Mouse (Mus musculus) mature B cell (primary cell): ENCODE results near the gene Vasp.

Source experiments
- in situ Hi-C: fragments of 300-500 bp; cut with MboI; formaldehyde crosslinking; loops from 2 replicates; pipeline ENCODE4 v1.14.3; 2019

The Vasp gene

DNA sequence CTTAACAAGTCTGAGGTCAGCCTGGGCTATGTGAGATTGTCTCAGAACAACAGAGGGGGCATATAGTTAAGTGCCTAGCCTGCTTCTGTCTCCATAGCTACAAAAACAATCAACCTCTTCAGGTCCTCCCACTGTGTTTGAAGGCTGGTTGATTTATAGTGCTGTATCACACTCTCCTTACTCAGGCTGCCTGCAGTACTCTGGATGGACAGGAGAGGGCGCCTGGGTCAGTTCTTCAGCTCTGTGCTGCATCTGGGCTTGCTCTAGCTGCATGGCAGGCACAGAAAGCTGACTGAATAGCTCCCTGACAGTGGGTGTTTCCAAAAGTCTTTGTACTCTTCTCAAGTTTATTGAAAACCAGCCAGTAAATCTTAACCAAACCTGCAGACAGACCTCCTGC lies 32.2 kb downstream of the Vasp start:
- in situ Hi-C loops: no loop called here

DNA sequence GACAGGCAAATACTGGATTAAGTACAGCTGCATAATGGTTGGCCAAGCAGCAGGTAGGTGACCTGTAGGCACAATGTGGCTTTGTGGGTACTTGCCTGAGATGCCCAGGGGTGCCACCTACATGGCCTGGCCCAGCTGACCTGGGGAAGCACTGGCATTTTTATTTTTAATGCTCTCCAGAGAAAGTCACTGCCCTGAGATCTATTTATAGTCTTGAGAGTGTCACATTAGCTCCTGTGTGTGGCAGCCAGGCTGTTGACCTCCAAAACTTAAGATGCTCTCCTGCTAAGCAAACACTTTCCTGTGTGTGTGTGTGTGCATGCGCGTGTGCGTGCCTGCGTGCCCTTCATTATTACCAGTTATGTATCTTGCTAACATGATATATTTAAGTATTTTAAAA lies 33.3 kb downstream of the Vasp start:
- in situ Hi-C loops: no loop called here

DNA sequence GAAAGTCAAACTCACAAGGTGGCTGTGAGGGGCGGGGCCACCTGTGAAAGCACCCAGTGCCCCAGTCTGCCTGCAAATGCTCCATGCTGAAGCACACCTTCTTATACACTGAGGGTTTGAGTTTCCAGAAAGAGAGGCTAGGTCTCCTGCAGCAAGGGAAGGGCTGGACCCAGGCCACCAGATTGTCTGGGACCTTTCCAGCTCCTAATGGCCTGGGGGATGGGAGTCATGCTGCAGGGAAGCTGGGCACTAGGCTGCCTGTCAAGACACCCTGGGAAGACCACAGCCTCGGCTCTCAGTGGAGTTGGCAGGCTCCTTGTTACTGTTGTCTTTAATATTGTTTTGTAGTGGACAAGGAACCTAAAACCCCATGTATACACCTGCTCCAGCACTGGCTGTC lies 35.2 kb downstream of the Vasp start:
- in situ Hi-C loops: no loop called here

- in situ Hi-C loops: no loop called here
These were observed 36.4 kb downstream of the Vasp start for GRCm38 (mm10) chr7:19235092-19235671.

- in situ Hi-C loops: loop anchor here (5.0 kb wide), 1 partner anchor 48 kb away; the partner anchor contains the start of genes Ppm1n and Rtn2
These were observed 37.0 kb downstream of the Vasp start for GRCm38 (mm10) chr7:19234652-19235051.

DNA sequence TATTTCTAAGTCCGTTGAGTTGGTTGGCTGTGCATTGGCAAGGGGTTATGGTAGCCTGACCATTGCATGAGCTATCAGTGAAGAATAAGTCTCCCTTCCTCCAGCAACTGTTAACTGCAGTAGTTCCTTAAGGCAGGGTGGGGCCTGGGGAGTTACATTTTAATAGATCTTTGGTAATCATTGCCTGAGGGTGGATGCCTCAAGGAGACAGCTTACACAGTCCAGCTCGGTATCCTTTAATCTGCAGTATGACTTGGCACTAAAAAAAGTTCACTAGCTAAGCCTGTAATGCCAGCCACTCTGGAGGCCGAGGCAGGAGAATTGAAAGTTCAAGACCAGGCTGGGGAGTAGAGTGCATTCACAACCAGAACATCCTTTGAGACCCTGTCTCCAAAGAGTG lies 39.8 kb downstream of the Vasp start:
- in situ Hi-C loops: loop anchor here (5.0 kb wide), 1 partner anchor 50 kb away; the partner anchor contains the start of genes Ppm1n and Rtn2

- in situ Hi-C loops: loop anchor here (5.0 kb wide), 1 partner anchor 51 kb away; the partner anchor contains the start of genes Ppm1n and Rtn2
These were observed 40.7 kb downstream of the Vasp start for GRCm38 (mm10) chr7:19230899-19231298.

- in situ Hi-C loops: loop anchor here (5.0 kb wide), 1 partner anchor 52 kb away; the partner anchor contains the start of genes Ppm1n and Rtn2
These were observed 41.5 kb downstream of the Vasp start for GRCm38 (mm10) chr7:19230041-19230580.

DNA sequence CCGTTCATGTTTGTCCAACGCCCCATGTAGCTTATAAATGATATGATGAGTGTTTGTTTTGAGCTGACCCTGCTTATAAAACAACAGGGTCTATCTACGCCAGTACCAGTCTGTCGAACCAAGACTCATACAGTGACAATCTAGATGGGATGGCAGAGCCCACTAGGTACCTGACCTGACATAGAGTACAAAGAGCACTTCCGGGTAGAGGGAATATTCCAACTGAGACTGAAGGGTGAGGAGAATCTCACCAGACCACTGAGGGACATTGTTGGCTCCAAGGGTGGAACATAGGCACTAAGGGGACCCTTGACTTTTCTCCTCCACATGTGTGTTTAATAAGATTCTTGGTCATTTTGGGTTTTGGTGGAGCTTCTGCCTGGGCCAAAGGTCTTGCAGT lies 42.2 kb downstream of the Vasp start:
- in situ Hi-C loops: no loop called here

DNA sequence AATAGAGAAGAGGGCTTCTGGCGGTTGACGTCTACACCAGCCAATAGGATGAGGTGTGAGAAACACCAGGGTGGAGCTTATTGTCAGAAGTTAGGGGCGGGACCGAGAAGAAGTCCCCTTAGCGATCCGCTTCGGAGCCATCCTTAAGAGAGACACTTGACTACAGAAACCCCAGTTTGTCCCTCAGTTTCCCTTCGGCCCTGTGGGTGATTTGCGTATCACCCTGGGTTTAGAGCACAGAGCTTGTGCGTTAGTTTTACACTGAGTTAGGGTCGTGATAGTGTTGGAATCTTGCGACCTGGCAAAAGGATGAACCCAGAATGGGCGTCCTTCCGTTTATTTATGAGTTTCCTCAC lies 42.8 kb downstream of the Vasp start:
- in situ Hi-C loops: no loop called here

DNA sequence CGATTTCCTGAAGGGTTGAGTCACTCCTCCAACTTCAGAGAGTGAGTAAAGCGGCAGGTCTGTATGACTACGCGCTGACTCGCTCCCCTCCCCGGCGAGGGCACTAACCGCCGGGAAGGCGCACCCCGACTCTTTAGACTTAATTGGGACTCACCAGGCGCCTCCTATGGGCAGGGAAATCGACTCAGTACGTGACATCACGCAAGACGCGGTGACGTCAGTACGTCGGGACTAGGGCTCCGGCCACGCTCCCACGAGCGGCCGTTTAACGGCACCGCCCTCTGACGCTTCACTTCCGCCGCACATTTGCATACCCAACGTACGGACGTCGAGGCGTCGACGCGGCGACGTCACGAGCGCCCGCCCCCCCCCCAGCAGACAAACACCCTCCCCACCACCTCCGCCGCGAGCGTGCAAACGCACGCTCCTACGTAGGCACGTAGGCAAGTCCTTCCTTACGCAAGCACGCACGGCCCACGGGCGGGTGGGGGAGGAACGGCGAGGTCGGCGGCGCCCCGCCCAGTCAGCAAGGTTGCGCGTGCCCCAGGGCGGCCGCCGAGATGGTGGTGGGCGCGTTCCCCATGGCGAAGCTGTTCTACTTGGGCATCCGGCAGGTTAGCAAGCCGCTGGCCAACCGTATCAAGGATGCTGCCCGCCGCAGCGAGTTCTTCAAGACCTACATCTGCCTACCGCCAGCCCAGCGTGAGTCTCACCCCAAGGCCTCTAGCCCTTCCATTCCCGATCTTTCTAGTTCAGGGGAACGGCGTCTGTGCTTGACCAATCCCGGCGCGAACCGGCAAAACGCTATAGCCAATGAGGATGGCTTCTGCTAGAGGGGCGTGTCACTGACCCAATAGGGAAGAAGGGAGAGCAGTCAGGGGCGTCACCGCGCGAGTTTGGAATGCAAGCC lies 43.5 kb downstream of the Vasp start, which contains the start of gene Opa3:
Gene Opa3, plus strand, starts transcription at position 452 of the 910 bp plus-strand sequence.
- in situ Hi-C loops: no loop called here

GRCm38 (mm10) chr7:19226817-19227797 lies 44.5 kb downstream of the Vasp start:
- in situ Hi-C loops: no loop called here

DNA sequence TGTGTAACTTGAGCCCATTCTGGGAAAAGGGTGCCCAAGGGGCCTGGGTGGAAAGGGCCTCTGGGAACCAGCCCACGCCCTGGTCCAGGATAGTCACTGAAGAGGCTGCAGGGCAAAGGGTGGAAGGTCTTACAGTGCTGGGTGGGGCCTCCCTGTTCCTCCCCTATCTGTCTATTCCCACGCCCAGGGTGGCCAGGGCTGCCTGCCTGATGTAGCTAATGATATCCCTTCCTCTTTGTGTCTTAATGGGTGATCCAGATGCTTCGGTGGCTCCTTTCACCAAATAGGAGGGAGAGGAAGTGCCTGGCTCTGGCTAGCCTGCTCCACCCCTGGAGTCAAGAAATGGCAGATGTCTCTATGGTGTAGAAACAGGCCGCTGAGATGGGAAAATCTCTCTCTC lies 46.7 kb downstream of the Vasp start:
- in situ Hi-C loops: loop anchor here (5.0 kb wide), 1 partner anchor 43 kb away; no protein-coding TSS in a partner anchor

- in situ Hi-C loops: loop anchor here (5.0 kb wide), 1 partner anchor 41 kb away; no protein-coding TSS in a partner anchor
These were observed 48.7 kb downstream of the Vasp start for GRCm38 (mm10) chr7:19222875-19223274.

GRCm38 (mm10) chr7:19222189-19222588 lies 49.4 kb downstream of the Vasp start:
- in situ Hi-C loops: loop anchor here (5.0 kb wide), 1 partner anchor 40 kb away; no protein-coding TSS in a partner anchor

DNA sequence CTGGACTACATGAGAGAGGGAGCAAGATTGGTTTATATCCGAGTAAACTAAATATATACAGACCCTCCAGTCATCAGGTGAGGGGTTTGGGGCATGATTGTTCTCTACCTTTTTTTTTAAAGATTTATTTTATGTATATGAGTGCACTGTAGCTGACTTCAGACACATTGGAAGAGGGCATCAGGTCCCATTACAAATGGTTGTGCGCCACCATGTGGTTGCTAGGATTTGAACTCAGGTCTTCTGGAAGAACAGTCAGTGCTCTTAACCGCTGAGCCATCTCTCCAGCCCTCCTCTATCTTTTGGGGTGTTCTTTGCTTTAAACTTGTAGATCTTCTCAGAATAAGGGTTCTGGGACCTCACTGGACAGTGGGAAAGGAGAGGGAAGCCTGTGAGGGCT lies 51.6 kb downstream of the Vasp start:
- in situ Hi-C loops: loop anchor here (5.0 kb wide), 1 partner anchor 38 kb away; no protein-coding TSS in a partner anchor

GRCm38 (mm10) chr7:19217944-19218343 lies 53.7 kb downstream of the Vasp start:
- in situ Hi-C loops: no loop called here

- in situ Hi-C loops: no loop called here
These were observed 54.1 kb downstream of the Vasp start for GRCm38 (mm10) chr7:19217492-19217891.

DNA sequence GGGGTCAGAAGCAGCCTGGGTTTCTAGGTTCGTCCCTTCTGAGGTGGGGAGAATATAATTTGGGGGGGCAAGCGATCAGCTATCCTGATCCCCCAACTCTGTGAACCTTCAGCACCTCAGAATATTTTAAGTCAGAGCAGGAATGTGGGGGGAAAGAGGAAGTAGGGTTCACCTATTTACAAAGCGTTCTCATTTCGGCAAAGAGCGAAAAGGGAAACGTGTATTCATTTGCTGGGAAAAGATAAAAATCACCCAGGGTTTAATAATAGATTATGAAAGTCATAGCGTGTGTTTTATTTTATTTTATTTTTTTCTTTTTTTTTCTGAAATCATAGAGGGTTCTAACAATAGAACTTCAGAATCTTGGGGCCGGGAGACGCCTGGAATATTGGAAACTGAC lies 56.7 kb downstream of the Vasp start:
- in situ Hi-C loops: no loop called here

DNA sequence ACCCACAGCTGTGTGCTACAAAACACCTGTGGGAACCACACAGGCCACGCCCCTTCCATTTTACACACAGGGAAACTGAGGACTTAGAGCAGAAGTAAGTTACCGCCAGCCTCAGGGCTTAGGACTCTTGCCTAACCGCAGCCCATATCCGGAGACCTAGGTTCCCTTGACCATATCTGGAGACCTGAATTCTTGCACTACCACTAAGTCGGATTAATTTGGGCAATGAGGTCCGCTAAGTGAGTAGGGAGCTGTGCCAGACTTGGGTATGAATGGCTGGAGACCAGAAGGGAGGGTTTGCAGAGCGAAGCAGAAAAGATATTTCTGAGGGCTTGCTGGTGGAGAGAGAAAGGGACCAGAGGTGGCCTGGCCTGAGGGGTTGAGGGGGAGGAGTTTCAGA lies 57.2 kb downstream of the Vasp start:
- in situ Hi-C loops: no loop called here

GRCm38 (mm10) chr7:19213385-19213784 lies 58.2 kb downstream of the Vasp start:
- in situ Hi-C loops: no loop called here
